Mouse (Mus musculus) heart, postnatal 0 days (tissue): ENCODE results near the gene Ilkap. TPM values are rescaled to one million over a fixed set of nuclear protein-coding genes. Genes with fewer than 3 reads are reported as not detected.

Experiments
- ATAC-seq: fragments of 200-750 bp; cut with Nextera tagmentation; 2 replicates; pipeline ENCODE4 v1.8.0; 2017; ENCODE audit warnings: low read depth, moderate number of reproducible peaks, moderate library complexity; ENCODE audit not compliant: insufficient read depth
- DNase-seq: peaks from one replicate; pipeline ENCODE4 v3.0.0-alpha.2; 2016; ENCODE audit warnings: low spot score
- H3K27ac ChIP-seq: fragments of 300-500 bp; sonication (generic); 2 replicates; pipeline ENCODE4 v1.5.1; 2014; ENCODE audit warnings: low read depth, mild to moderate bottlenecking
- H3K27me3 ChIP-seq: fragments of 300-500 bp; sonication (generic); 2 replicates; pipeline ENCODE4 v1.6.1; 2014; ENCODE audit warnings: low read length, mixed read lengths; ENCODE audit not compliant: control insufficient read depth, insufficient read depth
- H3K36me3 ChIP-seq: fragments of 300-500 bp; sonication (generic); replicated peaks from 2 replicates; pipeline ENCODE4 v1.6.1; 2014; ENCODE audit warnings: low read length, mixed read lengths; ENCODE audit not compliant: control insufficient read depth, insufficient read depth
- H3K4me1 ChIP-seq: fragments of 300-500 bp; sonication (generic); 2 replicates; pipeline ENCODE4 v1.6.1; 2014; ENCODE audit warnings: antibody characterized with exemption; ENCODE audit not compliant: control insufficient read depth, insufficient read depth
- H3K4me2 ChIP-seq: fragments of 300-500 bp; sonication (generic); 2 replicates; pipeline ENCODE4 v1.6.1; 2014; ENCODE audit warnings: low read depth, mild to moderate bottlenecking, low read length, moderate library complexity
- H3K4me3 ChIP-seq: fragments of 300-500 bp; sonication (generic); 2 replicates; pipeline ENCODE4 v1.5.1; 2014; ENCODE audit warnings: low read depth, low read length
- H3K9ac ChIP-seq: fragments of 300-500 bp; sonication (generic); replicated peaks from 2 replicates; pipeline ENCODE4 v1.6.1; 2014; ENCODE audit warnings: low read depth, low read length, mixed read lengths
- H3K9me3 ChIP-seq: fragments of 300-500 bp; sonication (generic); replicated peaks from 2 replicates; pipeline ENCODE4 v1.6.1; 2016; ENCODE audit warnings: low read length; ENCODE audit not compliant: control insufficient read depth
- CTCF ChIP-seq: IDR thresholded peaks from 2 replicates; pipeline ENCODE4 v1.5.1; 2016; ENCODE audit warnings: antibody characterized with exemption, control low read depth, low read depth
- EP300 ChIP-seq: IDR thresholded peaks from 2 replicates; pipeline ENCODE4 v1.6.1; 2016; ENCODE audit warnings: antibody characterized with exemption, low read depth
- WGBS: fragments of 180-500 bp; shearing (Covaris S2); extraction: QIAGEN DNeasy Blood & Tissue Kit; methylation state at CpG from one replicate; pipeline ENCODE4 v1.1.7; 2014; 5-methylcytosine and 5-hydroxymethylcytosine counted together
- polyA plus RNA-seq: library from polyadenylated mRNA; unstranded; fragments of >200 nt; fragmentation: Nextera tagmentation; extraction: Ambion mirVana; gene quantifications from 2 replicates; pipeline ENCODE4 v1.2.1, GENCODE M21; 2015
- total RNA-seq: library from RNA; depleted of rRNA; stranded (reverse); fragments of >200 nt; gene quantifications from 2 replicates; pipeline ENCODE4 v1.2.3, GENCODE M21; 2014; ENCODE audit warnings: low replicate concordance

Gene Ilkap
- total and polyA plus RNA-seq, 2 experiments from 2014 or later: 70.5 to 71.4 TPM

GRCm38 (mm10) chr1:91413898-91414594, 15.4 kb upstream of the Ilkap start, which contains the start of gene Hes6:
Hes6 (minus strand) TSS chr1:91414038.
- no peaks in the 10 kb centered on the region for H3K27me3 ChIP-seq
- H3K4me3 ChIP-seq: peak within 1 kb of the TSS; percentile 71
- H3K36me3 ChIP-seq: peaks cover 29% of the 10 kb centered on the region
- no peak for TF ChIP-seq CTCF
- TF ChIP-seq EP300: peak; percentile 90
- peak within 1 kb of the TSS; percentile 93 for H3K27ac ChIP-seq
- ATAC-seq (peak; percentile 69), DNase-seq (peak; percentile 90)
- peak within 1 kb of the TSS; percentile 77 for H3K9ac ChIP-seq
- H3K4me2 ChIP-seq: peak within 1 kb of the TSS; percentile 95
- H3K9me3 ChIP-seq: no peaks in the 10 kb centered on the region
- under 1% methylated on average over 37 of the region's 39 CpGs for WGBS
- peaks cover 16% of the 10 kb centered on the region for H3K4me1 ChIP-seq

- H3K27ac ChIP-seq: peak overlapping the region; percentile 93
- H3K4me2 ChIP-seq: peak overlapping the region; percentile 95
- WGBS: under 1% methylated on average over 14 of the region's 14 CpGs
- peak; percentile 52 for DNase-seq
- H3K9me3 ChIP-seq: no peaks in the 10 kb centered on the region
- peaks cover 16% of the 10 kb centered on the region for H3K4me1 ChIP-seq
- peak; percentile 13; the same call in 1 of the 2 replicates for ATAC-seq
- TF ChIP-seq CTCF (no peak), EP300 (no peak)
- peak overlapping the region; percentile 59 for H3K9ac ChIP-seq
- no peaks in the 10 kb centered on the region for H3K27me3 ChIP-seq
- peaks cover 26% of the 10 kb centered on the region for H3K36me3 ChIP-seq
- peak overlapping the region; percentile 71 for H3K4me3 ChIP-seq
Measured at GRCm38 (mm10) chr1:91413536-91413897, 14.9 kb upstream of the Ilkap start.

GRCm38 (mm10) chr1:91413030-91413506, 14.5 kb upstream of the Ilkap start:
- no peaks in the 10 kb centered on the region for H3K9me3 ChIP-seq
- TF ChIP-seq CTCF: no peak
- TF ChIP-seq EP300: no peak
- DNase-seq (peak; percentile 97), ATAC-seq (peak; percentile 93)
- peak overlapping the region; percentile 95 for H3K4me2 ChIP-seq
- H3K4me3 ChIP-seq: peak overlapping the region; percentile 71
- peak overlapping the region; percentile 93 for H3K27ac ChIP-seq
- no peaks in the 10 kb centered on the region for H3K27me3 ChIP-seq
- H3K36me3 ChIP-seq: peaks cover 22% of the 10 kb centered on the region
- WGBS: 0% methylated on average over 34 of the region's 34 CpGs
- peaks cover 16% of the 10 kb centered on the region for H3K4me1 ChIP-seq
- H3K9ac ChIP-seq: peak overlapping the region; percentile 77

- H3K27me3 ChIP-seq: no peaks in the 10 kb centered on the region
- no peaks in the 10 kb centered on the region for H3K9me3 ChIP-seq
- H3K4me3 ChIP-seq: peak overlapping the region; percentile 71
- H3K4me1 ChIP-seq: peaks cover 16% of the 10 kb centered on the region
- H3K4me2 ChIP-seq: peak overlapping the region; percentile 95
- ATAC-seq (peak; percentile 12; the same call in 1 of the 2 replicates), DNase-seq (peak; percentile 23)
- peaks cover 16% of the 10 kb centered on the region for H3K36me3 ChIP-seq
- peak overlapping the region; percentile 77 for H3K9ac ChIP-seq
- WGBS: 9% methylated on average over 49 of the region's 65 CpGs
- H3K27ac ChIP-seq: peak overlapping the region; percentile 84
- TF ChIP-seq CTCF (no peak; the same call in 1 of the 2 replicates), EP300 (no peak)
Measured at GRCm38 (mm10) chr1:91412286-91413029, 13.8 kb upstream of the Ilkap start.

- H3K4me3 ChIP-seq: peak overlapping the region; percentile 71; the same call in 1 of the 2 replicates
- ATAC-seq: no peak
- H3K27ac ChIP-seq: no peak overlapping the region
- H3K4me2 ChIP-seq: peak overlapping the region; percentile 95
- H3K36me3 ChIP-seq: peaks cover 9% of the 10 kb centered on the region
- no peaks in the 10 kb centered on the region for H3K27me3 ChIP-seq
- H3K4me1 ChIP-seq: peaks cover 16% of the 10 kb centered on the region
- no peak for DNase-seq
- TF ChIP-seq EP300: no peak
- no peak for TF ChIP-seq CTCF
- no peak overlapping the region for H3K9ac ChIP-seq
- 66% methylated on average over 8 of the region's 8 CpGs for WGBS
- H3K9me3 ChIP-seq: no peaks in the 10 kb centered on the region
Measured at GRCm38 (mm10) chr1:91411631-91412285, 13.1 kb upstream of the Ilkap start.
